Mouse (Mus musculus) megakaryocyte, embryonic 14.5 days (primary cell): Measurements from ENCODE around the gene Set.

ENCODE experiments used
- FLI1 ChIP-seq: IDR thresholded peaks from 2 replicates; pipeline ENCODE4 v1.6.1; 2012; ENCODE audit warnings: low read length, inconsistent platforms, mixed read lengths
- GATA1 ChIP-seq: IDR thresholded peaks from 3 replicates; pipeline ENCODE4 v1.6.1; 2012; ENCODE audit warnings: mixed read lengths, low read length, inconsistent platforms, borderline replicate concordance

- TF ChIP-seq GATA1: no peak
- no peak for TF ChIP-seq FLI1
These were observed 62.5 kb downstream of the Set start for GRCm38 (mm10) chr2:30119641-30120051.
